Mouse (Mus musculus) inflammation-experienced regulatory T-cells (primary cell): ENCODE results near the gene Fgf15. TPM values are rescaled to one million over a fixed set of nuclear protein-coding genes. Genes with fewer than 3 reads are reported as not detected.

ENCODE experiments used
- polyA plus RNA-seq, 2 experiments: library from polyadenylated mRNA; unstranded; fragments of 100-300 nt; shearing (Covaris generic); gene quantifications; one replicate each; pipeline ENCODE4 v1.2.1; 2017

Fgf15 gene
- under 1 TPM; 0.45 to 0.69 TPM for polyA plus RNA-seq

GRCm38 (mm10) chr7:144896294-144897218 lies at the start of gene Fgf15:
Gene Fgf15 (plus strand): TSS chr7:144896531.

GRCm38 (mm10) chr7:144847067-144847466 lies 49.3 kb upstream of the Fgf15 start, which contains the start of gene Fgf4:
Gene Fgf4 (plus strand): TSS chr7:144847367.

GRCm38 (mm10) chr7:144914948-144915750 lies 18.8 kb downstream of the Fgf15 start, which contains the start of gene LTO1:
Gene LTO1 (plus strand): TSS chr7:144915100.

GRCm38 (mm10) chr7:144939344-144940002 lies 43.1 kb downstream of the Fgf15 start, which contains the start of gene Ccnd1:
Gene Ccnd1 (minus strand): TSS chr7:144939925.

Other genes with a start within 250 kb of the Fgf15 start
- 1 to 10 TPM in 1 of 2 experiments, under 1 TPM in 1; 0.66 to 2.3 TPM for gene Ano1, start 144.6 kb upstream of the Fgf15 start, polyA plus RNA-seq
- under 1 TPM in 1 of 2 experiments, not detected in 1; 0.36 TPM for gene Fgf3, start 58.4 kb upstream of the Fgf15 start, polyA plus RNA-seq
- 1 to 10 TPM in 1 of 2 experiments, under 1 TPM in 1; 0.16 to 1.2 TPM for gene Fgf4, start 49.2 kb upstream of the Fgf15 start, polyA plus RNA-seq
- 10 to 100 TPM; 22.4 to 32.1 TPM for gene LTO1, start 18.6 kb downstream of the Fgf15 start, polyA plus RNA-seq
- 1 to 10 TPM in 1 of 2 experiments, under 1 TPM in 1; 0.40 to 1.5 TPM for gene Ccnd1, start 43.4 kb downstream of the Fgf15 start, polyA plus RNA-seq